Mouse (Mus musculus) embryonic facial prominence, embryonic 14.5 days (tissue): Measurements from ENCODE around the gene Ap4e1. TPM values are rescaled to one million over a fixed set of nuclear protein-coding genes. Genes with fewer than 3 reads are reported as not detected.

Experiments
- ATAC-seq: fragments of 200-750 bp; cut with Nextera tagmentation; 2 replicates; pipeline ENCODE4 v1.8.0; 2017; ENCODE audit warnings: low read depth, moderate number of reproducible peaks, moderate TSS enrichment
- DNase-seq: peaks from one replicate; pipeline ENCODE4 v3.0.0-alpha.2; 2015; ENCODE audit warnings: low spot score
- H3K27ac ChIP-seq: fragments of 300-500 bp; sonication (generic); replicated peaks from 2 replicates; pipeline ENCODE4 v1.5.1; 2014; ENCODE audit warnings: low read depth, mild to moderate bottlenecking, low read length, moderate library complexity
- H3K27me3 ChIP-seq: fragments of 300-500 bp; sonication (generic); replicated peaks from 2 replicates; pipeline ENCODE4 v1.6.1; 2014; ENCODE audit warnings: low read length; ENCODE audit not compliant: control insufficient read depth, insufficient read depth
- H3K36me3 ChIP-seq: fragments of 300-500 bp; sonication (generic); 2 replicates; pipeline ENCODE4 v1.6.1; 2014; ENCODE audit warnings: low read length, mixed read lengths; ENCODE audit not compliant: control insufficient read depth, insufficient read depth
- H3K4me1 ChIP-seq: fragments of 300-500 bp; sonication (generic); 2 replicates; pipeline ENCODE4 v1.6.1; 2014; ENCODE audit warnings: antibody characterized with exemption, low read length; ENCODE audit not compliant: control insufficient read depth, insufficient read depth
- H3K4me2 ChIP-seq: fragments of 300-500 bp; sonication (generic); 2 replicates; pipeline ENCODE4 v1.6.1; 2014; ENCODE audit warnings: low read depth, mild to moderate bottlenecking, low read length, moderate library complexity, mixed read lengths
- H3K4me3 ChIP-seq: fragments of 300-500 bp; sonication (generic); 2 replicates; pipeline ENCODE4 v1.5.1; 2014; ENCODE audit warnings: low read depth, mild to moderate bottlenecking, low read length
- H3K9ac ChIP-seq: fragments of 300-500 bp; sonication (generic); 2 replicates; pipeline ENCODE4 v1.6.1; 2014; ENCODE audit warnings: low read depth, mild to moderate bottlenecking, low read length, moderate library complexity, mixed read lengths
- H3K9me3 ChIP-seq: fragments of 300-500 bp; sonication (generic); 2 replicates; pipeline ENCODE4 v1.6.1; 2016; ENCODE audit warnings: low read length; ENCODE audit not compliant: control insufficient read depth
- WGBS: fragments of 180-500 bp; shearing (Covaris S2); extraction: QIAGEN DNeasy Blood & Tissue Kit; methylation state at CpG from one replicate; pipeline ENCODE4 v1.1.7; 2014; 5-methylcytosine and 5-hydroxymethylcytosine counted together
- polyA plus RNA-seq: library from polyadenylated mRNA; unstranded; fragments of >200 nt; fragmentation: Nextera tagmentation; extraction: Ambion mirVana; gene quantifications from 2 replicates; pipeline ENCODE4 v1.2.1, GENCODE M21; 2014

Gene Ap4e1
- polyA plus RNA-seq, 1 experiment from 2014 or later: 9.6 TPM

DNA sequence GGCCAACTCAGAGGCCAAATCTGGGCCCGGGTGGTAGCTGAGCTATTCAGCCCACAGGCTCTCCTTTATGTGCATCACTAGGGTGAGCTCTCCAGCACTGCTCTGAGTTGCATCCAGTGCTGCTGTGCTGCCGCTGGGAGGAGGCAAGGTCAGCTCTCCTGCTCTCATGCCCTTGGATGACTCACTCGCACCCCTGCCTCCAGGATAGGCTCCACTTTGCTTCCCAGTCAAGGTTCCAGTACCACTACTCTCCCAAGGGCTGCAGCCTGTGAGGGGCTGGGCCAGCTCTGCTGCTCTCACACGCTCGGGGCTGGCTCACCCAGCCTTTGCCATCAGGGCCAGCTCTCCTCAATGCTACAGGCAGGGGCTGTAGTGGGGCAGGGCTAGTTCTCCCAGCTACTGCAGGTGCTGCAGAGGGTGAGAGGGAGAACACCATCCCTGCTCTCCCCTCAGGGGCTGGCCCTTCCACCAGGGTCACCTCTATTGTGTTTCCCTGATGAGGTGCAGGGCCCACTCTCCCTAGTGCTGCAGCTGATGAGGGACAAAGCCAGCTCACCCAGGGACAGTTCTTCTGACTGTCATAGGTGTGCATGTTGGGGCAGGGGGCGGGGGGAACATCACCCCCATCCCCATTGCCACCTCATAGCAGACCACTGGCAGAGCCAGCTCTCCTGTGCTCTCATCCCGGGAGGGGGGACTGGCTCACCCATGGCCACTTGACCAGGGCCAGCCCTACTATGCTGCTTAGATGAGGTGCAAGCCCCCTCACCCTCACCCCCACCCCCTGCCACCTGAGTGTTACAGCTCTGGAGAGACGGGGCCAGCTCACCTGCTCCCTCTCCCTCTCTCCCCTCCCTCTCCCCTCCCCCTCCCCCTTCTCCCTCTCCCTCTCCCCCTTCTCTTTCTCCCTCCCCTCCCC, 7.9 kb upstream of the Ap4e1 start:
- no peak overlapping the region for H3K4me2 ChIP-seq
- H3K4me1 ChIP-seq: no peaks in the 10 kb centered on the region
- no peak for ATAC-seq
- no peak overlapping the region for H3K9ac ChIP-seq
- H3K9me3 ChIP-seq: no peaks in the 10 kb centered on the region
- H3K36me3 ChIP-seq: no peaks in the 10 kb centered on the region
- H3K4me3 ChIP-seq: no peak overlapping the region
- no peaks in the 10 kb centered on the region for H3K27me3 ChIP-seq
- no peak for DNase-seq
- H3K27ac ChIP-seq: no peak overlapping the region
- 76% methylated on average over 6 of the region's 8 CpGs for WGBS

DNA sequence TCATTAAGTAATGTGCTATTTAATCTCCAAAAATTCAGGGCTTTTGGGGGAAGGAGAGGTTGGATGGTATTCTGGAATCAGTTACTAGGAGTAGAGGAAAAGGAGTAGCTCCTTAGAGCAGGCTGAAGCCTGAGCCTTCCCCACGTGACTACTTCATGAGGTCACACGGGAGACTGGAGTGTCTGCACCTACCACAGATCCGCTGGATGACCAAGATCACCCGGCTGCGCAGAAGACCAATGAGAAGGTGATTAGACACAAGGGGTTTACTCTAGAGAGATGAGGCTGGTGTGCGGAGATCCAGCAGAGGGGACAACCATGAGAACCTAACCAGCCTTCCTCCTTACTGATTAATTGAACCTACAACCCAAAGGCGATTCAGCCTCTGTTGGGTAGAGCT, 4.5 kb upstream of the Ap4e1 start:
- H3K36me3 ChIP-seq: no peaks in the 10 kb centered on the region
- H3K9ac ChIP-seq: no peak overlapping the region
- H3K9me3 ChIP-seq: no peaks in the 10 kb centered on the region
- H3K4me1 ChIP-seq: no peaks in the 10 kb centered on the region; the same call in 1 of the 2 replicates
- ATAC-seq (no peak), DNase-seq (no peak)
- WGBS: 76% methylated on average over 7 of the region's 7 CpGs
- no peaks in the 10 kb centered on the region for H3K27me3 ChIP-seq
- no peak overlapping the region for H3K4me2 ChIP-seq
- no peak overlapping the region for H3K27ac ChIP-seq
- no peak overlapping the region for H3K4me3 ChIP-seq

DNA sequence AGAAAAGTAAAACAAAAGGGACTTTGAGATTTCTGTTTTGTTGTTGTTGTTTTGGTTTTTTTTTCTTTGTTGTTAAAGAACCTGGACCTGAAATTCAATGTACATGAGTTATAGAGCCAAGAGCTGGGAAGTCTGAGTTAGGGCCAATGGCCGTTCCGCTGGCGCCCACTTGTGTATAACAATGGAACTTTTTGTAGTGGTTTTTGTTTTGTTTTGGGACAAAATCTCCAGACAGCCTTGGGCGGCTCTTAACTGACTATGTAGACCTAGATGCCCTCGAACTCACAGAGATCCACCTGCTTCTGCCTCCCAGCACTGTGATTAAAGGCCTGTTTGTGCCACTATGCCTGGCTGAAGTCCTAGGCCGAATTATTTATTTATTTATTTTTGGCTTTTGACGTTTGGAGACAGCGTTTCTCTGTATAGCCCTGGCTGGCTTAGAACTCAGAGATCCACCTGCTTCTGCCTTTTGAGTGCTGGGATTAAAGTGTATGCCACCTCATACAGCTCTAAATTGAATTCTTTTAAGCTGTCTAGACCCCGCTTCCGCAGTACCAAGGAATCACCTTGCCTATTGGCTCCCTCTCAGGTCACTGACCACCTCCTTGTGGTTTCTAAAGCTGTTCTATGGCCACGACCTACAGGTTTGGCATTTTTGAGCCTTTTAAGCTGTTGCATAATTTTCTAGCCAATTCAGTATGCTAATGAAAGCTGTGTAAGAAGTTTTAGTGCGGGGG, 1.7 kb upstream of the Ap4e1 start:
- WGBS: 45% methylated on average over 12 of the region's 12 CpGs
- Histone ChIP-seq H3K36me3 (peaks cover 5% of the 10 kb centered on the region), H3K27me3 (no peaks in the 10 kb centered on the region), H3K4me1 (peaks cover 6% of the 10 kb centered on the region), H3K9me3 (no peaks in the 10 kb centered on the region), H3K9ac (no peak overlapping the region), H3K27ac (peak overlapping the region; percentile 8; the same call in 1 of the 2 replicates), H3K4me3 (peak overlapping the region; percentile 20; the same call in 1 of the 2 replicates), H3K4me2 (peak overlapping the region; percentile 43)
- DNase-seq (peak; percentile 61), ATAC-seq (no peak)

DNA sequence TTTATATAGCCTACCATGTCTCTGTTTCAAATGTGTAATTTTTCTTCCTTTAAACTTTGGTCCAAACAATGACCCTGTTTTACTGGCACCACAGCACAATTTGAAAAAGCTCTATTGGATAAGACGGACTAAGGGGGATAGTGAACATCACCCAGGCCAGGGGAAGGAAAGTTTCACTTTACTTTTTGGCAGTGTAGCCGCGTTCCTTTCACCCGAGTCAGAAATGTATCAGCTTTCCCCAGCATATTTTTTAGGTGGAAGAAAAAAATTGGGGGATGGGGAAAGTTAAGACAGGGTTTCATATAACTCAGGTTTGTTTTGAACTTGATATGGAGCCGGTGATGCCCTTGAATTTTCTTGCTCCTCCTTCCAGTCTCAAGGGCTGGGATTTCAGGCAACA, 1.0 kb upstream of the Ap4e1 start:
- WGBS: 46% methylated on average over 5 of the region's 5 CpGs
- Histone ChIP-seq H3K4me3 (no peak overlapping the region), H3K36me3 (peaks cover 12% of the 10 kb centered on the region), H3K4me1 (peaks cover 6% of the 10 kb centered on the region), H3K9ac (no peak overlapping the region), H3K27ac (no peak overlapping the region), H3K27me3 (no peaks in the 10 kb centered on the region), H3K9me3 (no peaks in the 10 kb centered on the region), H3K4me2 (no peak overlapping the region)
- DNase-seq (peak; percentile 78), ATAC-seq (peak; percentile 68)

DNA sequence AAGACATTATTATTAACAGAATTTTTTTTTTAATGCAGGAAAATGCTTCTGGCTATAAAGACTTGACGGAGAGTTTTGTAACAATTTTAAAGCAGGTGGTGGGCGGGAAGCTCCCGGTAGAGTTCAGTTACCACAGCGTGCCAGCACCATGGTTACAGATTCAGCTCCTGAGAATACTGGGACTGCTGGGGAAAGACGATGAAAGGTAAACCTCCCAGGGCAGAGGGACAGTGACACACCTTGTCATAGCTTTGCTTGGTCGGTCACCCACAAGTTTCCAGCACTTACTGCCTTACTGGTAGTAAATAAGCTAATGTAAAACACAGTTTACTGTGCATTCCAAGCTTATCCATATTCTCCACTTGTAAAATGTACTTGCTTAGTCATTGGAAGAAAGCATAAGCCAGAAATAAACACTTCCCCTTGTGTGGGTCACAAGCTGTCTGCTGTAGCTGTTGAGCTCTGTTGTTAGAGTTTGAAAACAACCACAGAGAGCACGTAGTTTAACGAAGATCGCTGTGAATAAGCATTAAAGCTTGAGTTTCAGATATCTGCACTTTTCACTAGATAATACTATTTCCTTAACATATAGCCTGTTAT, 26.6 kb downstream of the Ap4e1 start:
- WGBS: 93% methylated on average over 9 of the region's 9 CpGs
- H3K9ac ChIP-seq: no peak overlapping the region
- ATAC-seq (no peak), DNase-seq (no peak)
- H3K4me3 ChIP-seq: no peak overlapping the region
- H3K4me2 ChIP-seq: no peak overlapping the region
- no peaks in the 10 kb centered on the region for H3K27me3 ChIP-seq
- no peaks in the 10 kb centered on the region for H3K9me3 ChIP-seq
- no peak overlapping the region for H3K27ac ChIP-seq
- H3K36me3 ChIP-seq: peaks cover 60% of the 10 kb centered on the region
- no peaks in the 10 kb centered on the region for H3K4me1 ChIP-seq

DNA sequence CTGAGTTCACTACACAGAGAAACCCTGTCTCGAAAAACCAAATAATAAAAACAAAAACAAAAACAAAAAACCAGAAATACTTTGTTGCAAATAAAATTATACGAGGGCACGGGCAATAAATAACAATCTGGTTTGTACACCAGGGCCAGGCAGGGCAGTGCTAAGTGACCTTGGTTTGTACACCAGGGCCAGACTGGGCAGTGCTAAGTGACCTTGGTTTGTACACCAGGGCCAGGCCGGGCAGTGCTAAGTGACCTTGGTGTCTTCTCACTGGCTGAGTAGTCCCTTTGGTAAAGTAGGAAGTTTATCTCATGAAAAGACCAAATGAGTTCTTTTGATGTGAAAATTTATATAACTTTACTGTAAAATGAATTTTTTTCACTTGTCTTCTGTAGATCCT, 28.8 kb downstream of the Ap4e1 start:
- H3K4me2 ChIP-seq: no peak overlapping the region
- H3K4me1 ChIP-seq: no peaks in the 10 kb centered on the region
- peaks cover 55% of the 10 kb centered on the region for H3K36me3 ChIP-seq
- WGBS: 91% methylated on average over 4 of the region's 4 CpGs
- no peak overlapping the region for H3K4me3 ChIP-seq
- ATAC-seq (no peak), DNase-seq (no peak)
- no peak overlapping the region for H3K9ac ChIP-seq
- no peaks in the 10 kb centered on the region for H3K27me3 ChIP-seq
- no peaks in the 10 kb centered on the region for H3K9me3 ChIP-seq
- no peak overlapping the region for H3K27ac ChIP-seq

DNA sequence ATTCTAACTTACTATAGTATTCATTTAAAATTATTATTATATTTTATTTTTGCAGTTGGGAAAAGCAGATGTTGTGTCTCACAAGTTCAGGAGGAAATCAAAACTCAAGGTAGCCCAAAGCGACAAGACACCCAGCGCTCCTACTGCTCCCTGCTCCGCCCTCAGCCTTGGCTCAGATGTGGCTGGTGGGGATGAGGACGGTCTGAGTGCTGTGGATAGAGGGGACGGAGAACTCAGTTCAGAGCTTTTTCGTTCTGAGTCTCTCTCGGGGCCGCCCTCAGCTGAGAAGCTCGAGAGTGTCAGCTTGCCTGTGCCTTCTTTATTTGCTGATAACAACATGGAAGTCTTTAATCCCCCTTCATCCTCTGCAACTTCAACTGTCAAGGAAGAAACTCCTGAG, 53.0 kb downstream of the Ap4e1 start:
- no peak overlapping the region for H3K4me3 ChIP-seq
- WGBS: 93% methylated on average over 9 of the region's 9 CpGs
- DNase-seq (no peak), ATAC-seq (no peak)
- H3K9me3 ChIP-seq: no peaks in the 10 kb centered on the region
- no peaks in the 10 kb centered on the region for H3K27me3 ChIP-seq
- peaks cover 80% of the 10 kb centered on the region for H3K36me3 ChIP-seq
- H3K4me1 ChIP-seq: no peaks in the 10 kb centered on the region
- no peak overlapping the region for H3K27ac ChIP-seq
- no peak overlapping the region for H3K9ac ChIP-seq
- no peak overlapping the region for H3K4me2 ChIP-seq

DNA sequence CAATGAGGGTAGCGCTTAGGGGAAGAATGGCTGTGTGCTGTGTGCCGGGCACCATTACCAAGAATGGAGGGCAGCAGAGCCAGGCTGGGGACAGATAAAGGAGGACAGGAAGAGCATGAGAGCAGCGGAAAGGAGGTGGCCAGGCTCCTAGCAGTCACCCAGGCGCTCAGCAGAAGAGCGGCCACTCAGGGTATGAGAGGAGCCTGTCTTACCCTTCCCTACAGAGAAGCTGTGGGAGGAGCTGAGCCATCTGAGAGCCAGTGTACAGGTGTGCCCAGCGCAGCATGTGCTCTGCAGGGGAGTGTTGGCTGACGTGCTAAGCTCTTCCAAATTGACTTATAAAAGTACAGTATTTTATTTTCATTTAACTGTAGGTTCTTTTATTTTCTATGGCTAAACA, 60.3 kb downstream of the Ap4e1 start:
- ATAC-seq (no peak), DNase-seq (no peak)
- H3K36me3 ChIP-seq: peaks cover 20% of the 10 kb centered on the region; the same call in 1 of the 2 replicates
- H3K4me1 ChIP-seq: 0 out of 2 replicates have a peak, but pooled peaks cover 3% of the 10 kb centered on the region
- 68% methylated on average over 7 of the region's 7 CpGs for WGBS
- H3K4me3 ChIP-seq: no peak overlapping the region
- H3K27me3 ChIP-seq: no peaks in the 10 kb centered on the region
- H3K27ac ChIP-seq: no peak overlapping the region
- no peak overlapping the region for H3K9ac ChIP-seq
- no peak overlapping the region for H3K4me2 ChIP-seq
- H3K9me3 ChIP-seq: no peaks in the 10 kb centered on the region
